Mouse (Mus musculus): ENCODE results near the gene Rad9b. TPM values are rescaled to one million over a fixed set of nuclear protein-coding genes. Genes with fewer than 3 reads are reported as not detected.
A peak's percentile ranks its signal among the peaks of the same experiment; 100 is the strongest.

The Rad9b gene
- total and polyA plus RNA-seq, 3 experiments, result 9.0 to 10.4 (median 10.3) TPM

- peak; percentile 51; the same call in 1 of the 2 replicates for TF ChIP-seq ETS1 (conservative IDR thresholded peaks at IDR 0.05; ENCODE audit: low read depth, low read length)
- no peak for TF ChIP-seq MYC (IDR thresholded peaks at IDR 0.05; ENCODE audit: low read depth, low read length)
- no peak for TF ChIP-seq ZC3H11A (IDR thresholded peaks at IDR 0.05; ENCODE audit: low read depth, low read length)
- no peak for TF ChIP-seq ZKSCAN1 (IDR thresholded peaks at IDR 0.05; ENCODE audit: borderline replicate concordance, low read depth, low read length)
- no peak for TF ChIP-seq POLR2A (IDR thresholded peaks at IDR 0.05; ENCODE audit: low read depth, low read length)
- no peak for TF ChIP-seq USF2 (conservative IDR thresholded peaks at IDR 0.05; ENCODE audit: low read depth, low read length)
- TF ChIP-seq JUN (IDR thresholded peaks at IDR 0.05; ENCODE audit: insufficient read depth, low read depth, low read length), result no peak
- TF ChIP-seq NRF1 (IDR thresholded peaks at IDR 0.05; ENCODE audit: low read depth, low read length), result no peak
- no peak for TF ChIP-seq HCFC1 (IDR thresholded peaks at IDR 0.05; ENCODE audit: low read depth, low read length)
- TF ChIP-seq JUND (conservative IDR thresholded peaks at IDR 0.05; ENCODE audit: low read depth, low read length), result no peak
- no peak for TF ChIP-seq POLR2AphosphoS2 (IDR thresholded peaks at IDR 0.05; ENCODE audit: low read depth, low read length)
- no peak for TF ChIP-seq KAT2A (IDR thresholded peaks at IDR 0.05; ENCODE audit: insufficient replicate concordance, low read length)
- TF ChIP-seq MAZ (IDR thresholded peaks at IDR 0.05; ENCODE audit: low read depth, low read length), result no peak
- no peak for TF ChIP-seq NELFE (IDR thresholded peaks at IDR 0.05; ENCODE audit: low read depth, low read length)
- no peak for TF ChIP-seq ZNF384 (IDR thresholded peaks at IDR 0.05; ENCODE audit: low read depth, low read length)
- no peak for TF ChIP-seq GABPA (IDR thresholded peaks at IDR 0.05; ENCODE audit: insufficient replicate concordance, low read depth, low read length)
- TF ChIP-seq CHD2 (IDR thresholded peaks at IDR 0.05; ENCODE audit: low read length), result no peak
- TF ChIP-seq MAFK (IDR thresholded peaks at IDR 0.05; ENCODE audit: insufficient replicate concordance, low read length), result 0 out of 2 replicates have a peak, but pooled peaks have one; percentile 9
These were observed 38.9 kb downstream of the Rad9b start (continued) for GRCm38 (mm10) chr5:122314966-122315667.

- Histone ChIP-seq H3K27me3 (replicated peaks) (no peaks in the 10 kb centered on the region), H3K9ac (ENCODE audit: insufficient read depth, low read depth) (no peak overlapping the region), H3K4me2 (ENCODE audit: insufficient read depth, low read depth, poor library complexity, severe bottlenecking) (no peak overlapping the region), H3K79me2 (replicated peaks; ENCODE audit: control insufficient read depth, extremely low read depth, insufficient read depth, poor library complexity, severe bottlenecking) (no peaks in the 10 kb centered on the region; the same call in 1 of the 2 replicates), H3K9me3 (replicated peaks; ENCODE audit: low read length) (no peaks in the 10 kb centered on the region), H3K4me3 (replicated peaks in 1 of 3; ENCODE audit: low read depth in 2 of 3, low read length in 2 of 3, poor library complexity in 1 of 3) (no peak overlapping the region), H3K36me3 (replicated peaks in 1 of 2; ENCODE audit: control insufficient read depth in 1 of 2, insufficient read depth in 1 of 2, low read length in 1 of 2) (peaks cover 29 to 80% of the 10 kb centered on the region in 2 experiments), H3K27ac (ENCODE audit: insufficient read depth, low read depth) (no peak overlapping the region), H3K4me1 (ENCODE audit: control insufficient read depth in 1 of 2, insufficient read depth in 2 of 2) (peaks cover 19 to 87% of the 10 kb centered on the region in 2 experiments)
- dilution Hi-C loops (cut with MboI; ENCODE audit: extremely low pct_ligation_motif_present, extremely low pct_unique_long_range_greater_than_20kb, low sequenced_read_pairs), result no loop called here
- in situ Hi-C loops (cut with MboI; ENCODE audit: low pct_ligation_motif_present, low pct_unique_long_range_greater_than_20kb, low sequenced_read_pairs), result no loop called here
- TF ChIP-seq IRF4 (IDR thresholded peaks at IDR 0.05; ENCODE audit: low read depth, low read length) (no peak), USF1 (IDR thresholded peaks at IDR 0.05; ENCODE audit: low read depth, low read length) (no peak), MAFK (IDR thresholded peaks at IDR 0.05; ENCODE audit: insufficient replicate concordance, low read length) (no peak), JUND (conservative IDR thresholded peaks at IDR 0.05; ENCODE audit: low read depth, low read length) (no peak), RCOR1 (conservative IDR thresholded peaks at IDR 0.05; ENCODE audit: low read depth, low read length) (no peak), JUN (IDR thresholded peaks at IDR 0.05; ENCODE audit: insufficient read depth, low read depth, low read length) (no peak), SIN3A (IDR thresholded peaks at IDR 0.05; ENCODE audit: low read length) (no peak), TBP (conservative IDR thresholded peaks at IDR 0.05; ENCODE audit: low read depth, low read length) (no peak)
- DNase-seq (ENCODE audit: extremely low read depth), result no peak
These were observed 40.9 kb downstream of the Rad9b start for GRCm38 (mm10) chr5:122312942-122313684.
